Mouse (Mus musculus) limb, embryonic 11.5 days (tissue): ENCODE measurements around the gene Utp14a. TPM values are rescaled to one million over a fixed set of nuclear protein-coding genes. Genes with fewer than 3 reads are reported as not detected.

Experiments
- ATAC-seq: fragments of 200-750 bp; cut with Nextera tagmentation; 2 replicates; pipeline ENCODE4 v1.8.0; 2017; ENCODE audit warnings: low read depth; ENCODE audit not compliant: insufficient number of reproducible peaks, low FRiP score, low TSS enrichment
- DNase-seq: peaks from one replicate; pipeline ENCODE4 v3.0.0-alpha.2; 2015; ENCODE audit warnings: low spot score
- H3K27ac ChIP-seq: fragments of 300-500 bp; sonication (generic); replicated peaks from 2 replicates; pipeline ENCODE4 v1.5.1; 2014; ENCODE audit warnings: low read depth, mild to moderate bottlenecking, low read length
- H3K27me3 ChIP-seq: fragments of 300-500 bp; sonication (generic); 2 replicates; pipeline ENCODE4 v1.6.1; 2014; ENCODE audit warnings: mild to moderate bottlenecking, low read length, mixed read lengths; ENCODE audit not compliant: control insufficient read depth, insufficient read depth
- H3K36me3 ChIP-seq: fragments of 300-500 bp; sonication (generic); 2 replicates; pipeline ENCODE4 v1.6.1; 2014; ENCODE audit warnings: mild to moderate bottlenecking, low read length, moderate library complexity, mixed read lengths; ENCODE audit not compliant: control insufficient read depth, insufficient read depth
- H3K4me1 ChIP-seq: fragments of 300-500 bp; sonication (generic); 2 replicates; pipeline ENCODE4 v1.6.1; 2014; ENCODE audit warnings: low read length, mixed read lengths; ENCODE audit not compliant: control insufficient read depth, insufficient read depth
- H3K4me2 ChIP-seq: fragments of 300-500 bp; sonication (generic); 2 replicates; pipeline ENCODE4 v1.6.1; 2014; ENCODE audit warnings: low read depth, mild to moderate bottlenecking, moderate library complexity; ENCODE audit not compliant: severe bottlenecking
- H3K4me3 ChIP-seq: fragments of 300-500 bp; sonication (generic); 2 replicates; pipeline ENCODE4 v1.5.1; 2014; ENCODE audit warnings: low read depth, low read length
- H3K9ac ChIP-seq: fragments of 300-500 bp; sonication (generic); 2 replicates; pipeline ENCODE4 v1.6.1; 2014; ENCODE audit warnings: mild to moderate bottlenecking, low read length
- H3K9me3 ChIP-seq: fragments of 300-500 bp; sonication (generic); 2 replicates; pipeline ENCODE4 v1.6.1; 2016; ENCODE audit warnings: low read length; ENCODE audit not compliant: control insufficient read depth
- WGBS: fragments of 180-500 bp; shearing (Covaris S2); extraction: QIAGEN DNeasy Blood & Tissue Kit; methylation state at CpG from one replicate; pipeline ENCODE4 v1.1.7; 2014; 5-methylcytosine and 5-hydroxymethylcytosine counted together
- polyA plus RNA-seq: library from polyadenylated mRNA; unstranded; fragments of >200 nt; fragmentation: Nextera tagmentation; extraction: Ambion mirVana; gene quantifications from 2 replicates; pipeline ENCODE4 v1.2.1, GENCODE M21; 2014

The Utp14a gene
- polyA plus RNA-seq, 1 experiment from 2014 or later: 25.4 TPM

- ATAC-seq: no peak
- no peak overlapping the region for H3K4me3 ChIP-seq
- WGBS: 27% methylated on average over 6 of the region's 6 CpGs
These were observed 29.8 kb downstream of the Utp14a start for GRCm38 (mm10) chrX:48286488-48286887.

GRCm38 (mm10) chrX:48288008-48288407 is 31.3 kb downstream of the Utp14a start:
- Histone ChIP-seq H3K4me2 (no peak overlapping the region), H3K27me3 (peaks cover 6% of the 10 kb centered on the region; the same call in 1 of the 2 replicates), H3K36me3 (no peaks in the 10 kb centered on the region), H3K27ac (no peak overlapping the region), H3K4me1 (no peaks in the 10 kb centered on the region), H3K9ac (no peak overlapping the region), H3K4me3 (no peak overlapping the region), H3K9me3 (no peaks in the 10 kb centered on the region)
- DNase-seq (no peak), ATAC-seq (no peak)
- 68% methylated on average over 4 of the region's 4 CpGs for WGBS

More at GRCm38 (mm10) chrX:48286488-48286887, 29.8 kb downstream of the Utp14a start:
- no peak overlapping the region for H3K27ac ChIP-seq
- H3K4me1 ChIP-seq: no peaks in the 10 kb centered on the region
- H3K9ac ChIP-seq: no peak overlapping the region
- peaks cover 6% of the 10 kb centered on the region; the same call in 1 of the 2 replicates for H3K27me3 ChIP-seq
- H3K4me2 ChIP-seq: no peak overlapping the region
- no peak for DNase-seq
- H3K9me3 ChIP-seq: no peaks in the 10 kb centered on the region
- H3K36me3 ChIP-seq: no peaks in the 10 kb centered on the region

- H3K9ac ChIP-seq: no peak overlapping the region
- H3K27me3 ChIP-seq: peaks cover 5% of the 10 kb centered on the region; the same call in 1 of the 2 replicates
- H3K4me3 ChIP-seq: no peak overlapping the region
- DNase-seq (no peak), ATAC-seq (no peak)
- no peak overlapping the region for H3K27ac ChIP-seq
- no peaks in the 10 kb centered on the region for H3K9me3 ChIP-seq
- no peaks in the 10 kb centered on the region for H3K4me1 ChIP-seq
- H3K36me3 ChIP-seq: no peaks in the 10 kb centered on the region
- 31% methylated on average over 3 of the region's 3 CpGs for WGBS
- no peak overlapping the region for H3K4me2 ChIP-seq
These were observed 34.8 kb downstream of the Utp14a start for GRCm38 (mm10) chrX:48291413-48291812.

DNA sequence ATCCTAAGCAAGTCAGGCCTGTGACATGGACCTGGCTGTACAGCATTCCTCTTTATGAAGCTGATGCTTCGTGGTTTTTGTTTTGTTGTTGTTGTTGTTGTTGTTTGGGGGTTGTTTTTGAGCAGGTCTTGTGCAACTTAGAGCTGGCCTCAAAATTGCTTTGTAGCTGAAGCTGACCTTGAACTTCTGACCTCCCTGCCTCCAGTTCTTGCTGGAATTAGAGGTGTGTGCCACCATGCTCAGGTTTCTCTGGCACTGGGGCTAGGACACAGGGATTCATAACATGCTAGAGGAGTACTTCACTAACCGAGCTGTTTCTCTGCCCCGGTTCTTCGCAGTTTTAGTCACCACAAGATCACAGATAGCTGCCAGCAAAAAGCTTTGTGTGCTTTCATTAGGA is 48.7 kb downstream of the Utp14a start:
- Histone ChIP-seq H3K36me3 (no peaks in the 10 kb centered on the region), H3K4me3 (no peak overlapping the region), H3K4me1 (no peaks in the 10 kb centered on the region), H3K27me3 (no peaks in the 10 kb centered on the region), H3K9me3 (no peaks in the 10 kb centered on the region), H3K27ac (no peak overlapping the region), H3K4me2 (no peak overlapping the region), H3K9ac (no peak overlapping the region)
- WGBS: 78% methylated on average over 4 of the region's 4 CpGs
- DNase-seq (no peak), ATAC-seq (no peak)

DNA sequence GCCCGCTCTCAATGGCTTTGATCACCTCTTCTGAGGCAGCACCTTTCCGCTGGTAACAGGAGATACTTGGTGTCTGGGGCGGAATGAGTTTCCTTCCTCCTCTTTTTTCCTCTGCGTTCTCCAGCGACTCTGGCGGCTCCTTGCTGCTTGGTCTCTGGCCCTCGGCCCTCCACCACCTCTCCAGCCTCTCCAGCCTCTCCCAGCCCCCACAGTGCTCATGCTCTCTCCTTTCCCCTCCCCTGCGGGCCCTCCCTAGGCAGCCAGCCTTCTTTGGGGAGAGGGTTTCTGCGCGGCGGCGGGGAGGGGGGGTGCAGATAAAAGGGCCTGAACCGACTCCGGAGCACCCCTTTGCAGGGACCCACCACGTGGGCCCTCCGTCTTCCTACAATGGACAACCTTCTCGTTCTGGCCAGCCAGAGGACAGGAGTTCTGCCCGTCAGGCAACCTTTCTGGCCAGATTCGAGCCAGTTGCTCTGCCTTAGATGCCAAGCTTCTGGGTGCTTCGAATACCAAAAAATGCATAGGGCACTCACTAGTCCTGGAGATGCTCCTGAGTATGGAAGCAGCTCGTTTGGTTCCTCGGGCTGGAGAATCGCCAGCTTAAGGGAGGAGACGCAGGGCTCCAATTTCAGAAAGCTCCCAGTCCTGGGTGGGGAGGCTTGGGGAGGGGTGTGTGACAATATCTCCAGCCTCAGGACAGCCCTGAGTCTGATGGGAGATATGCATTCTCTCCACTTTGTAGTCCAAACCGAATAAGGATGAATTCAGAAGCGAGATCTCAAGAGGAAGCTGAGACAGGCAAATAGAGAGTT is 54.2 kb downstream of the Utp14a start:
- no peak overlapping the region for H3K27ac ChIP-seq
- peak overlapping the region; percentile 36 for H3K4me2 ChIP-seq
- H3K36me3 ChIP-seq: no peaks in the 10 kb centered on the region
- 25% methylated on average over 23 of the region's 26 CpGs for WGBS
- ATAC-seq (no peak), DNase-seq (peak; percentile 27)
- 0 out of 2 replicates have a peak, but pooled peaks cover 2% of the 10 kb centered on the region for H3K27me3 ChIP-seq
- no peak overlapping the region for H3K4me3 ChIP-seq
- H3K4me1 ChIP-seq: 0 out of 2 replicates have a peak, but pooled peaks cover 4% of the 10 kb centered on the region
- H3K9ac ChIP-seq: peak overlapping the region; percentile 27; the same call in 1 of the 2 replicates
- H3K9me3 ChIP-seq: no peaks in the 10 kb centered on the region

DNA sequence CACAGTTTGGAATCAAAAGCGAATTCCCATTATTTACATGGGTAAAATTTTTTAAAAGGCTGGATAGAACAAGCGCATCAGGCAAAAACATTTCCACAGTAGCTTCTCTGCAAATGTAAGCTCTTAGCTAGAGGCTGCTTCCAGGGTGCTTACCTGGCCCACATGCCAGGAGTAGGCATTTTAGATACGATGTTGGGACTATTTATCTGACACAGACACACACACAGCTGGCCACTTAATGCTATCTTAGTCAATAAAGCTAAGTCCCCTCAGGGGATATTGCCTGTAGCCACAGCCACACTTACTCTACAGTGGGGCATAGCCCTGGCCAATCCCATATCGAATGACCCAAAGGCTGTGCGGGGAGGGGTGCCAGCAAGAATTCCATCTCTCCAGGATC is 55.1 kb downstream of the Utp14a start:
- DNase-seq (no peak), ATAC-seq (no peak)
- 74% methylated on average over 5 of the region's 5 CpGs for WGBS
- H3K4me3 ChIP-seq: no peak overlapping the region
- H3K9me3 ChIP-seq: no peaks in the 10 kb centered on the region
- H3K27ac ChIP-seq: no peak overlapping the region
- no peak overlapping the region for H3K9ac ChIP-seq
- no peak overlapping the region for H3K4me2 ChIP-seq
- no peaks in the 10 kb centered on the region for H3K36me3 ChIP-seq
- 0 out of 2 replicates have a peak, but pooled peaks cover 2% of the 10 kb centered on the region for H3K27me3 ChIP-seq
- H3K4me1 ChIP-seq: 0 out of 2 replicates have a peak, but pooled peaks cover 4% of the 10 kb centered on the region

DNA sequence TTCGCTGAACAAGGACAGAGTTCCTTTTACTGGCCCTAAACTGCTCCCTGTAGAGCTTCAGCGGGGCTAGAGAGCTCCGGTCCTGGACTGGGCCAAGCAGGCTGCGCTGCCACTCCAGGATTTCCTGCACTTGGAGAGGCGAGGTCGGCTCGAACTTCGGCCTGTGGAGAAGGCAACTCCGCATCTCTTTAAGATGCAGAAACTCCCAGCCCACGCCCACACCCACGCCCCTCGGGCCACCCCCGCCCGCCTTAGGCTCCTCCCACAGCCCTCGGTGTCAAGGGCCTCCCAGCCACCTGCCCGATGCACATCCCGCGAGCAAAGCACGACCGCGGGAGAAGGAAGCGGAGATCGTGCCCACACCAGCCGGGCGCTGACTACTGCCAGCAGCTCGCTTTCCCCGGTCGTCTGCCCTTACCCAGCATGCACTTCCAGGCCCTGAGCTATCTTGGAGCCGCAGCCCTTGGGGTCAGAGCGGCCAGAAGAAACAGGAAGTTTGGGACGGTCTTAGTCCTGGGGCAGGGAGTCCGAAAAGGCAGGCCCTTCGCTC is 57.9 kb downstream of the Utp14a start:
- Histone ChIP-seq H3K4me3 (peak overlapping the region; percentile 38), H3K27me3 (0 out of 2 replicates have a peak, but pooled peaks cover 2% of the 10 kb centered on the region), H3K27ac (no peak overlapping the region), H3K9me3 (no peaks in the 10 kb centered on the region), H3K4me2 (peak overlapping the region; percentile 51), H3K4me1 (0 out of 2 replicates have a peak, but pooled peaks cover 4% of the 10 kb centered on the region), H3K9ac (no peak overlapping the region), H3K36me3 (no peaks in the 10 kb centered on the region)
- 11% methylated on average over 33 of the region's 33 CpGs for whole genome bisulfite sequencing
- DNase-seq (peak; percentile 82), ATAC-seq (peak; percentile 78)

DNA sequence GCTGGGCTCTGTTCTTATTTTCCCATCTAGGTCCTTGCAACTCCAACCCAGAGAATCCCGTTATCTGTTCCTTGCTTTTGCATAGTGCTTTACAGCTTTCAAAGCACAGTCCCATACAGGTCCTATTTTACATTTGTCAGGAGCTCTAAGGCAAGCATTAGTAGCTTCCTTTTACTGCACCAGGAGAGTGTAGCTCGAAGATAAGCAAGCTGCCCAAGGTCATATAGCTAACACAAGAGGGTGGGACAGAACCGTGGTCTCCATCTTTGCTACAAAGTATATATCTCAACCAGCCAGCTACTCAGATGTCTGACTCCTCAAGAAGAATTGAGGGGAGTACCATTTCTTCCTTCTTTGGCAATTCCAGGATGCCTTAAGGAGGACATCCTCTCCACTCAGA is 60.8 kb downstream of the Utp14a start:
- H3K4me2 ChIP-seq: no peak overlapping the region
- DNase-seq (no peak), ATAC-seq (no peak)
- no peaks in the 10 kb centered on the region for H3K4me1 ChIP-seq
- no peak overlapping the region for H3K27ac ChIP-seq
- no peak overlapping the region for H3K4me3 ChIP-seq
- no peaks in the 10 kb centered on the region for H3K36me3 ChIP-seq
- H3K9me3 ChIP-seq: no peaks in the 10 kb centered on the region
- 53% methylated on average over 3 of the region's 3 CpGs for WGBS
- H3K27me3 ChIP-seq: no peaks in the 10 kb centered on the region
- H3K9ac ChIP-seq: no peak overlapping the region
